Mouse (Mus musculus): ENCODE results near the gene Zpld1. TPM values are rescaled to one million over a fixed set of nuclear protein-coding genes. Genes with fewer than 3 reads are reported as not detected.

Zpld1 gene
- polyA plus RNA-seq, 1 experiment from 2014 or later: 0.12 TPM

- no peaks in the 10 kb centered on the region for H3K9me3 ChIP-seq
- H3K4me3 ChIP-seq: no peak overlapping the region
- no peaks in the 10 kb centered on the region for H3K4me1 ChIP-seq
- no peaks in the 10 kb centered on the region for H3K27me3 ChIP-seq (ENCODE audit: poor library complexity, severe bottlenecking)
- H3K36me3 ChIP-seq (replicated peaks): no peaks in the 10 kb centered on the region
- WGBS: 89% methylated on average over 1 of the region's 1 CpGs
- DNase-seq (ENCODE audit: extremely low spot score, low spot score): no peak
- no peak overlapping the region for H3K27ac ChIP-seq
These were observed 93.8 kb downstream of the Zpld1 start for GRCm38 (mm10) chr16:55203945-55204344.

GRCm38 (mm10) chr16:55190397-55190796, 107.4 kb downstream of the Zpld1 start:
- no peak overlapping the region for H3K4me3 ChIP-seq
- no peaks in the 10 kb centered on the region for H3K27me3 ChIP-seq (ENCODE audit: poor library complexity, severe bottlenecking)
- 76% methylated on average over 2 of the region's 2 CpGs for WGBS
- 0 out of 2 replicates have a peak, but pooled peaks cover 3% of the 10 kb centered on the region for H3K4me1 ChIP-seq
- H3K9me3 ChIP-seq: no peaks in the 10 kb centered on the region
- DNase-seq (ENCODE audit: extremely low spot score, low spot score): no peak
- H3K36me3 ChIP-seq (replicated peaks): no peaks in the 10 kb centered on the region
- no peak overlapping the region for H3K27ac ChIP-seq

GRCm38 (mm10) chr16:55185370-55185769, 112.4 kb downstream of the Zpld1 start:
- 0 out of 2 replicates have a peak, but pooled peaks cover 2% of the 10 kb centered on the region for H3K4me1 ChIP-seq
- no peaks in the 10 kb centered on the region for H3K27me3 ChIP-seq (ENCODE audit: poor library complexity, severe bottlenecking)
- no peak overlapping the region for H3K4me3 ChIP-seq
- WGBS: 83% methylated on average over 1 of the region's 1 CpGs
- no peaks in the 10 kb centered on the region for H3K36me3 ChIP-seq (replicated peaks)
- H3K9me3 ChIP-seq: no peaks in the 10 kb centered on the region
- no peak for DNase-seq (ENCODE audit: extremely low spot score, low spot score)
- no peak overlapping the region for H3K27ac ChIP-seq

All from forebrain, embryonic 10.5 days (tissue).